Mouse (Mus musculus) bone marrow, adult 2 months (tissue): Measurements from ENCODE around the gene Cfap52.

Source experiments
- CTCF ChIP-seq: fragments of 200-500 bp; IDR thresholded peaks from 2 replicates; pipeline ENCODE4 v1.5.1; 2011; ENCODE audit warnings: low read length, control low read depth; ENCODE audit not compliant: control insufficient read depth, insufficient read depth
- POLR2A ChIP-seq: fragments of 200-500 bp; IDR thresholded peaks from 2 replicates; pipeline ENCODE4 v1.6.1; 2011; ENCODE audit warnings: low read depth, mild to moderate bottlenecking, control low read depth, low read length, borderline replicate concordance; ENCODE audit not compliant: control insufficient read depth

DNA sequence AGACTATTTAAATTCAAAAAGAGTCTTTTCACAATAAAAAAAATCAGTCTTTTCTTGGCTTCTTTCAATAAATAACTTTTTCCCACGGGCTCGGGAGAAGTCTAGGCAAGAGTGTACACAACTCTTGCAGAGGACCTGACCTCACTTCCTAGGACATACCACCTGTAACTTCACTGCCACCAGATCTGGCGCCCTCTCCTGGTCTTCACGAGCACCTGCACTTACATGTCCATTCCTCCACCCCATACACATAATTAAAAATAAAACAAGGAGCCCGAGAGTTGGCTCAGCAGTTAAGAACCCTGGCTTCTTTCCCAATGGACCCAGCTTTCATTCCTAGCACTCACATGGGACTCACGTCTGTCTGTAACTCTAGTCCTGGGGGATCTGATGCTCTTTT lies 1.3 kb downstream of the Cfap52 start:
- TF ChIP-seq CTCF (peak; percentile 36), POLR2A (no peak)
